Mouse (Mus musculus) frontal cortex, postnatal 14 days (tissue): ENCODE data around the gene Golm1.

Source experiments
- DNase-seq, 2 experiments: peaks; one replicate each; pipeline ENCODE4 v3.0.0; 2022; ENCODE audit warnings: low spot score in 2 of 2

Gene Golm1

GRCm38 (mm10) chr13:59647484-59647883 is 28.1 kb downstream of the Golm1 start:
- DNase-seq = no peak

- no peak for DNase-seq
Observed at GRCm38 (mm10) chr13:59646674-59647244, 28.9 kb downstream of the Golm1 start.

- DNase-seq = no peak
Observed at GRCm38 (mm10) chr13:59645491-59645890, 30.1 kb downstream of the Golm1 start.

- DNase-seq = no peak
Observed at GRCm38 (mm10) chr13:59642818-59643217, 32.8 kb downstream of the Golm1 start.

- no peak for DNase-seq
Observed at GRCm38 (mm10) chr13:59640178-59640440, 35.5 kb downstream of the Golm1 start.

- DNase-seq = no peak
Observed at GRCm38 (mm10) chr13:59639368-59640177, 36.0 kb downstream of the Golm1 start.

- DNase-seq = no peak
Observed at GRCm38 (mm10) chr13:59637800-59638199, 37.8 kb downstream of the Golm1 start.

- no peak for DNase-seq
Observed at GRCm38 (mm10) chr13:59634637-59635036, 41.0 kb downstream of the Golm1 start.

GRCm38 (mm10) chr13:59626739-59627138 is 48.9 kb downstream of the Golm1 start:
- DNase-seq = no peak

GRCm38 (mm10) chr13:59624903-59625302 is 50.7 kb downstream of the Golm1 start:
- DNase-seq = no peak

- no peak for DNase-seq
Observed at GRCm38 (mm10) chr13:59624389-59624788, 51.2 kb downstream of the Golm1 start.

- no peak for DNase-seq
Observed at GRCm38 (mm10) chr13:59621643-59622489, 53.7 kb downstream of the Golm1 start.

GRCm38 (mm10) chr13:59618463-59618862 is 57.1 kb downstream of the Golm1 start:
- no peak for DNase-seq

- DNase-seq = no peak
Observed at GRCm38 (mm10) chr13:59615554-59615953, 60.1 kb downstream of the Golm1 start.

GRCm38 (mm10) chr13:59615152-59615551 is 60.5 kb downstream of the Golm1 start:
- DNase-seq = no peak

- no peak for DNase-seq
Observed at GRCm38 (mm10) chr13:59613868-59614267, 61.7 kb downstream of the Golm1 start.

GRCm38 (mm10) chr13:59610437-59610836 is 65.2 kb downstream of the Golm1 start:
- no peak for DNase-seq

- DNase-seq = no peak
Observed at GRCm38 (mm10) chr13:59609885-59610284, 65.7 kb downstream of the Golm1 start.

- no peak for DNase-seq
Observed at GRCm38 (mm10) chr13:59605221-59605922, 70.2 kb downstream of the Golm1 start.

GRCm38 (mm10) chr13:59604511-59604910 is 71.1 kb downstream of the Golm1 start:
- DNase-seq = no peak

- no peak for DNase-seq
Observed at GRCm38 (mm10) chr13:59603096-59603495, 72.5 kb downstream of the Golm1 start.

GRCm38 (mm10) chr13:59592630-59593029 is 83.0 kb downstream of the Golm1 start:
- no peak for DNase-seq
